Mouse (Mus musculus) urinary bladder, postnatal 4 days (tissue): ENCODE results near the gene Gm49486.
A peak's percentile ranks its signal among the peaks of the same experiment; 100 is the strongest.
"Not testable (repeated sequence)": the region's sequence is repeated elsewhere in the genome, so short reads cannot be mapped to it uniquely, and the experiment has no call there.

Source experiments
- DNase-seq, 2 experiments: peaks; one replicate each; pipeline ENCODE4 v3.0.0; 2021 to 2022; ENCODE audit warnings: low spot score in 2 of 2

The Gm49486 gene

GRCm38 (mm10) chr15:79224685-79225084 lies 4.5 kb upstream of the Gm49486 start:
- DNase-seq, result peak; percentile 68 to 89

- not testable (repeated sequence) for DNase-seq
Measured at GRCm38 (mm10) chr15:79225780-79226179, 3.4 kb upstream of the Gm49486 start.

- DNase-seq, result no peak
Measured at GRCm38 (mm10) chr15:79235268-79235667, 6.1 kb downstream of the Gm49486 start.

GRCm38 (mm10) chr15:79238036-79238435 lies 8.8 kb downstream of the Gm49486 start:
- DNase-seq, result no peak

GRCm38 (mm10) chr15:79242574-79243233 lies 13.5 kb downstream of the Gm49486 start:
- no peak for DNase-seq

GRCm38 (mm10) chr15:79243234-79244042 lies 14.2 kb downstream of the Gm49486 start:
- peak; percentile 90 to 95 for DNase-seq

GRCm38 (mm10) chr15:79244071-79244893 lies 15.1 kb downstream of the Gm49486 start:
- DNase-seq, result no peak

GRCm38 (mm10) chr15:79245321-79245720 lies 16.1 kb downstream of the Gm49486 start:
- DNase-seq, result no peak

GRCm38 (mm10) chr15:79250236-79250635 lies 21.0 kb downstream of the Gm49486 start:
- DNase-seq, result no peak

- DNase-seq, result no peak
Measured at GRCm38 (mm10) chr15:79251168-79251567, 22.0 kb downstream of the Gm49486 start.

- no peak for DNase-seq
Measured at GRCm38 (mm10) chr15:79251781-79252491, 22.7 kb downstream of the Gm49486 start.

- no peak for DNase-seq
Measured at GRCm38 (mm10) chr15:79252580-79252979, 23.4 kb downstream of the Gm49486 start.

GRCm38 (mm10) chr15:79254661-79255060 lies 25.5 kb downstream of the Gm49486 start, which contains the start of gene Slc16a8:
TSS of gene Slc16a8 (minus strand) at chr15:79254761.
- DNase-seq, result no peak

GRCm38 (mm10) chr15:79258521-79258920 lies 29.3 kb downstream of the Gm49486 start:
- DNase-seq, result no peak

GRCm38 (mm10) chr15:79261095-79261725 lies 32.0 kb downstream of the Gm49486 start:
- DNase-seq, result no peak

GRCm38 (mm10) chr15:79261757-79262156 lies 32.6 kb downstream of the Gm49486 start:
- no peak for DNase-seq

GRCm38 (mm10) chr15:79262375-79262774 lies 33.2 kb downstream of the Gm49486 start:
- DNase-seq, result no peak

- no peak for DNase-seq
Measured at GRCm38 (mm10) chr15:79262786-79263309, 33.7 kb downstream of the Gm49486 start.

GRCm38 (mm10) chr15:79263726-79264125 lies 34.5 kb downstream of the Gm49486 start:
- no peak for DNase-seq

GRCm38 (mm10) chr15:79265384-79265783 lies 36.2 kb downstream of the Gm49486 start:
- DNase-seq, result no peak

- no peak for DNase-seq
Measured at GRCm38 (mm10) chr15:79268521-79268920, 39.3 kb downstream of the Gm49486 start.
